Mouse (Mus musculus) E14TG2a.4 (cell line): ENCODE measurements at regions not wholly inside any gene's neighbourhood (a gene's known extent, or its start where the extent isn't known, plus 50 kb on each side); places are given as distances from the start of the nearest gene placed in this dataset.

ENCODE experiments used
- CTCF ChIP-seq: conservative IDR thresholded peaks from 2 replicates; pipeline ENCODE4 v1.5.1; 2014; ENCODE audit warnings: low read length
- POU5F1 ChIP-seq: IDR thresholded peaks from 2 replicates; pipeline ENCODE4 v1.6.1; 2014; ENCODE audit warnings: low read length, borderline replicate concordance

- TF ChIP-seq CTCF (no peak), POU5F1 (no peak)
Observed at GRCm38 (mm10) chr5:58738041-58738440, 1020.3 kb downstream of the Pcdh7 start.
